Mouse (Mus musculus): ENCODE measurements around the gene Aplnr.

Aplnr gene

DNA sequence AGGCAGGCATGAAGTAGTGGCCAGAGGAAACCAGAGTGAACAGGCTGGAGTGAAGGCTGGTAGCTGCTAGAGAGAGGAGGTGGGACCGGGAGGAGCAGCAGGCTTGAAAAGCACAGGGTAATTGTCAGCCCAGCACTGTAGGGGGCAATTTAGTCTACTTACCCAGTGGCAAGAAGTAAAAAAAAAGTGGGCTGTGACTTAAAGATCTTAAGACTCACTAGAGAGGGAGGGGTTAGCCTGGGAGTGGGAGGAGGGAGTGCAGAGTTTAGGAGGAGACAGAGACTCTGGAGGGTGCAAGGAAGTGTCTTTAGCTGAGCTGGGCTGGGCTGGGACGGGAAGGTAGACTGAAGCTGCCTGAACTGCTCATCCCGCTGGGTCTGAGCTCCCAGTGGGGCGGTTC lies at the start of gene Aplnr:
Aplnr (plus strand) TSS at position 137 of the 400 bp plus-strand sequence.
- Histone ChIP-seq H3K4me3 (replicated peaks; ENCODE audit: low read length) (0 out of 2 replicates have a peak within 1 kb of the TSS, but pooled peaks have one; percentile 20), H3K27me3 (ENCODE audit: insufficient read depth, low read length) (peaks cover 5% of the 10 kb centered on the region), H3K36me3 (ENCODE audit: insufficient read depth, low read length) (no peaks in the 10 kb centered on the region), H3K9me3 (ENCODE audit: low read length) (no peaks in the 10 kb centered on the region), H3K4me1 (replicated peaks; ENCODE audit: low read depth, low read length) (peaks cover 19% of the 10 kb centered on the region)
- no peak for TF ChIP-seq NANOG (IDR thresholded peaks at IDR 0.05; ENCODE audit: borderline replicate concordance, low read length)
- no peak for TF ChIP-seq CTCF (conservative IDR thresholded peaks at IDR 0.05; ENCODE audit: low read length)
- TF ChIP-seq POU5F1 (IDR thresholded peaks at IDR 0.05; ENCODE audit: borderline replicate concordance, low read length) = no peak

DNA sequence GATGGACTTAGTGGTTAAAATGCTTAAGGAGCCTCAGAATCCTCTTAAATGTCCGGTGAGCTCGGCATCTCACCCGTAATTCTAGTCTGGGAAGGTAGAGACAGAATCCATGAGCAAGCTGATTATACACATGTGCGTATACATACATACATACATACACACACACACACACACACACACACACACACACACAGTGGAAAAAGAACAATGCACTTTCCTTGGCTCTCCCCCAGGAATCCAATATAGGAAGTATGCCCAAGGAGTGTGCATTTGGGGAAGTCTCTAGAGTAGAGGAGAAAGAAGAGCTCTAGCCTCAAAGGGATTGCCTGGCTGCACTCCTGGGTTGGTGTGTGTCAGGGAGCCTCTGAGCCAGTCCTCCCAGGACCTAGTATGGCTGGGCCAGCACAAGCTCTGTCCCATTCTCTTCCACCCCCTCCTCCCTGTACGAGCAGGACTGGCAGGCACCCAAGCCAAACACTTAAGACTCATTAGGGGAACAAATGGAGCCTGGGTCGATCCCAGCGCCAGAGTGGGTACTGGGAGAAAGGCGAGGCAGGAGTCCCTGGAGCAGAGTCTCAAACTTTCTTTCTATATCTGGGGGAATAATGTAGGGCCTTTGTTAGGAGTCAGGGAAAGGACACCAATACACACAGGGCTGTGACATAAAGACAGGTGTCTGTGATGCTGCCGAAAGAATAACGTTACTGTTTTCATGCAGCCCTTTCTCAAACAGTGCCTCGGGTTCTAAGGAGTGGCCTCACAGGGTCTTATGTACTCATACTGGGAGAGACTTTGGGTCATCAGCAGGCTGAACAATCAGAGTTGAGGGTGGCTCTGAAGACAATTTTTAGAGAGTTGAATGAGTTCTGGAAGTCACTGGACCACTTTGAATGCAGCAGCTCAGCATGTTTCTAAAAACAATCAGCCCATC lies 47.0 kb upstream of the Aplnr start:
- Histone ChIP-seq H3K4me1 (replicated peaks; ENCODE audit: low read depth, low read length) (peaks cover 13% of the 10 kb centered on the region; the same call in 1 of the 2 replicates), H3K36me3 (ENCODE audit: insufficient read depth, low read length) (no peaks in the 10 kb centered on the region), H3K9me3 (ENCODE audit: low read length) (peaks cover 14% of the 10 kb centered on the region), H3K4me3 (replicated peaks; ENCODE audit: low read length) (no peak overlapping the region), H3K27me3 (ENCODE audit: insufficient read depth, low read length) (no peaks in the 10 kb centered on the region)
- TF ChIP-seq POU5F1 (IDR thresholded peaks at IDR 0.05; ENCODE audit: borderline replicate concordance, low read length) (no peak), NANOG (IDR thresholded peaks at IDR 0.05; ENCODE audit: borderline replicate concordance, low read length) (no peak), CTCF (conservative IDR thresholded peaks at IDR 0.05; ENCODE audit: low read length) (no peak)

DNA sequence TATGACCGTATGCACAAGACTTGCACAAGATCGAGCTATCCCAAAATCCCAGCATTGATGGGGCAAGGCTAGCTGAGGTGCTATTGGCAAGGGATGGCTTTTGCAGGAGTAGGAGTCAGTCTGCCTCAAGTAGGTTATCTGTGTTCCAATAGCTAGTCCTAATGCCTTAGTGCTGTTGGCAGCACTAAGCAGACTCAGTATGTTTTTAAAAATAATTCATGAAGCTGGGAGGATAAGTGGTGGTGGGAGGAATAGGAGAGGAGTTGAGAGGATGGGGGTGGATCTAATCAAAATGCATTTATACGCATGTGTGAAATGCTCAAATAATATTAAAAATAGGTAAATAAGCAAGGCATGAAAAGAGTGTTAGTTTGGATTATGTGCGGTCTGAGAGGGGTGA lies 44.7 kb upstream of the Aplnr start:
- H3K9me3 ChIP-seq (ENCODE audit: low read length) = peaks cover 2% of the 10 kb centered on the region; the same call in 1 of the 2 replicates
- H3K4me1 ChIP-seq (replicated peaks; ENCODE audit: low read depth, low read length) = peaks cover 13% of the 10 kb centered on the region; the same call in 1 of the 2 replicates
- no peaks in the 10 kb centered on the region for H3K27me3 ChIP-seq (ENCODE audit: insufficient read depth, low read length)
- no peak overlapping the region for H3K4me3 ChIP-seq (replicated peaks; ENCODE audit: low read length)
- no peaks in the 10 kb centered on the region for H3K36me3 ChIP-seq (ENCODE audit: insufficient read depth, low read length)
- TF ChIP-seq CTCF (conservative IDR thresholded peaks at IDR 0.05; ENCODE audit: low read length) (no peak), NANOG (IDR thresholded peaks at IDR 0.05; ENCODE audit: borderline replicate concordance, low read length) (no peak), POU5F1 (IDR thresholded peaks at IDR 0.05; ENCODE audit: borderline replicate concordance, low read length) (no peak)

DNA sequence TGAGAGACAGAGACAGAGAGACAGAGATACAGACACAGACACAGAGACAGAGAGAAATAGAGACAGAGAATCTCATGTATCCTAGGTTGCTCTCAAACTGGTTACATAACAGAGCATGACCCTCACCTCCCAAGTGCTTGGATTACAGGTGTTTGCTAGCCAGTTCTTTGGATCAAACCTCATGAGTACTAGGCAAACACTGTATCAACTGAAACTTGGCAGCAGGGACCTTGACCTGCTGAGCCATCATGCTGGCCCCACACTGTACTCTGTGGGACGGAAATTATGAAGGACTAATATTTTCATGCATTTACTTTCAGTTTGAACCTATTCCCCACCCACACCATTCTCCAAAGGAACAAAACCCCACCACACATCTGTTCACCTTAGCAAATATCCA lies 42.6 kb upstream of the Aplnr start:
- H3K36me3 ChIP-seq (ENCODE audit: insufficient read depth, low read length) = no peaks in the 10 kb centered on the region
- TF ChIP-seq POU5F1 (IDR thresholded peaks at IDR 0.05; ENCODE audit: borderline replicate concordance, low read length) (no peak), CTCF (conservative IDR thresholded peaks at IDR 0.05; ENCODE audit: low read length) (no peak), NANOG (IDR thresholded peaks at IDR 0.05; ENCODE audit: borderline replicate concordance, low read length) (no peak)

DNA sequence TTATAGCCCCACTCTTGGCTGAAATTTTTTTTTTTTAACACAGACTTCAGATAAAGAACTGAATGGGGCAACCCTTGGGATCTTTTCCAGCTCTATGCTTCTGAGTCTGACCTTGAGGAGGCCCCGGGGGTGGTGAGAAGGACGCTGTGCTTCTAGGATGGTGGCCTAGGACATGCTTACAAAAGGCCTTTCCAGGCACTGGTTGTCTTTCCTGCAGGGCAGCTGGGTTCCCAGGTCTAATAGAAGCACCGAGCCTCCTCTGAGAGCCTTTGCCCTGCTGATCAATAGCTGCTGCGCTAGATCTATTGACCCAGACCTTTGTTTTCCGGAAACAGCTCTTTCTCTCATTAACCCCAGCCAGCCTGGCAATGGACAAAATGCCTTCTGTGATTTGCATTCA lies 40.1 kb upstream of the Aplnr start:
- H3K4me1 ChIP-seq (replicated peaks; ENCODE audit: low read depth, low read length) = no peaks in the 10 kb centered on the region
- H3K36me3 ChIP-seq (ENCODE audit: insufficient read depth, low read length) = no peaks in the 10 kb centered on the region
- H3K9me3 ChIP-seq (ENCODE audit: low read length) = peaks cover 3% of the 10 kb centered on the region; the same call in 1 of the 2 replicates
- TF ChIP-seq CTCF (conservative IDR thresholded peaks at IDR 0.05; ENCODE audit: low read length) = no peak
- TF ChIP-seq POU5F1 (IDR thresholded peaks at IDR 0.05; ENCODE audit: borderline replicate concordance, low read length) = no peak
- TF ChIP-seq NANOG (IDR thresholded peaks at IDR 0.05; ENCODE audit: borderline replicate concordance, low read length) = no peak
- no peak overlapping the region for H3K4me3 ChIP-seq (replicated peaks; ENCODE audit: low read length)
- no peaks in the 10 kb centered on the region for H3K27me3 ChIP-seq (ENCODE audit: insufficient read depth, low read length)

More for the DNA sequence above, 42.6 kb upstream of the Aplnr start:
- H3K9me3 ChIP-seq (ENCODE audit: low read length) = peaks cover 3% of the 10 kb centered on the region; the same call in 1 of the 2 replicates
- H3K27me3 ChIP-seq (ENCODE audit: insufficient read depth, low read length) = no peaks in the 10 kb centered on the region
- H3K4me1 ChIP-seq (replicated peaks; ENCODE audit: low read depth, low read length) = peaks cover 13% of the 10 kb centered on the region; the same call in 1 of the 2 replicates
- H3K4me3 ChIP-seq (replicated peaks; ENCODE audit: low read length) = no peak overlapping the region

DNA sequence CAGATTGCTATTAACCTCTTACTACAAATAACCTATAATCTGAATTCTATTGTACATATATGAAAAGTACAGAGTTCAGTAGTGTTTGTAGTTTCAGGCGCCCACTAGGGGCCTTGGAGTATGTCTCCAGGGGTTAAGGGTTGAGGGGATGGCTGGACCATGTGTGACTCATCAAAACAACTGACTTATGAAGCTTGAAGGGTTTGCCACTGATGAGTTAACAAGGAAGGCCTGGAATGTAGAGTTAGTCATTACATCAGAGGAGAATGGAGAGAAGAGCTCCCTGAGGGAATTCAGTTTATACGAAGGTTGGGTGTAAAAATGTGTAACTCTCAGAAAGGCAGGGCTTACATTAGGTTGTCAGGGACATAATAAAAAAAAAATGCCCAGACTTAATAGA lies 38.0 kb upstream of the Aplnr start:
- Histone ChIP-seq H3K36me3 (ENCODE audit: insufficient read depth, low read length) (no peaks in the 10 kb centered on the region), H3K9me3 (ENCODE audit: low read length) (peaks cover 3% of the 10 kb centered on the region; the same call in 1 of the 2 replicates), H3K4me1 (replicated peaks; ENCODE audit: low read depth, low read length) (no peaks in the 10 kb centered on the region), H3K27me3 (ENCODE audit: insufficient read depth, low read length) (no peaks in the 10 kb centered on the region), H3K4me3 (replicated peaks; ENCODE audit: low read length) (no peak overlapping the region)
- TF ChIP-seq NANOG (IDR thresholded peaks at IDR 0.05; ENCODE audit: borderline replicate concordance, low read length) = no peak
- TF ChIP-seq CTCF (conservative IDR thresholded peaks at IDR 0.05; ENCODE audit: low read length) = no peak
- TF ChIP-seq POU5F1 (IDR thresholded peaks at IDR 0.05; ENCODE audit: borderline replicate concordance, low read length) = no peak

DNA sequence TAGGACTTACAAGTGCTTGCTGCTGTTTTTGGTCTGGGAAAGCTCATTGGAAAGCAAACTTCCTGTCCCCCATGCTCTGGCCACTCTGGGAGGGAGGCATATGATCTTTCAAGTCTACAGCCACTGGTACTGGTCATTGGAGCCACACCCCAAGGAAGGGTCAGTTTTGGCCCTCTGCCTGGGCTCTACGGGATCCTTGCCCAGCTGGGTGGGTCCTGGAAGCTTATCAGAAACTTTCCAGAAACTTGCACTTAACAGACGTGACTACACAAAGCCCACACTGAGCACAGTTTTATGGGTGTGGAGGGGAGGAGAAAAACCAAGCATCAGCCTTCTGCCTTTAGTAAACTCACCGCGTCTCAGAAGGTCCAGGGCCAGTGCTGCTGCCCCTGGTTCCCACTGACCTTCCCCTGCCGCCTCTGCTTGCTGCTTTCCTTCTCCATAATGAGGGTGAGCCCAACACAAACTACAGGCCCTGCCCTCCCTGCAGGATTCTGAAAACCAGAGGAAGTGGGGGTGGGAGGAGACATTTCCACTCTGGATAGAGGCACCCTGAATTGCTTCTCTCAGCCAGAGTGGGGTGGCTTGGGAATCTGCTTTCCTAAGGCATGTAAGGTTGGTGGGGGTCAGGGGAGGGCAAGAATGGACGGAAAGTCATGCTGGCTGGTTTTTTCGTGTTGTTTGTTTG lies 37.1 kb upstream of the Aplnr start:
- peaks cover 3% of the 10 kb centered on the region; the same call in 1 of the 2 replicates for H3K9me3 ChIP-seq (ENCODE audit: low read length)
- no peaks in the 10 kb centered on the region for H3K4me1 ChIP-seq (replicated peaks; ENCODE audit: low read depth, low read length)
- H3K4me3 ChIP-seq (replicated peaks; ENCODE audit: low read length) = no peak overlapping the region
- H3K36me3 ChIP-seq (ENCODE audit: insufficient read depth, low read length) = no peaks in the 10 kb centered on the region
- no peaks in the 10 kb centered on the region for H3K27me3 ChIP-seq (ENCODE audit: insufficient read depth, low read length)
- no peak for TF ChIP-seq CTCF (conservative IDR thresholded peaks at IDR 0.05; ENCODE audit: low read length)
- no peak for TF ChIP-seq NANOG (IDR thresholded peaks at IDR 0.05; ENCODE audit: borderline replicate concordance, low read length)
- TF ChIP-seq POU5F1 (IDR thresholded peaks at IDR 0.05; ENCODE audit: borderline replicate concordance, low read length) = no peak

DNA sequence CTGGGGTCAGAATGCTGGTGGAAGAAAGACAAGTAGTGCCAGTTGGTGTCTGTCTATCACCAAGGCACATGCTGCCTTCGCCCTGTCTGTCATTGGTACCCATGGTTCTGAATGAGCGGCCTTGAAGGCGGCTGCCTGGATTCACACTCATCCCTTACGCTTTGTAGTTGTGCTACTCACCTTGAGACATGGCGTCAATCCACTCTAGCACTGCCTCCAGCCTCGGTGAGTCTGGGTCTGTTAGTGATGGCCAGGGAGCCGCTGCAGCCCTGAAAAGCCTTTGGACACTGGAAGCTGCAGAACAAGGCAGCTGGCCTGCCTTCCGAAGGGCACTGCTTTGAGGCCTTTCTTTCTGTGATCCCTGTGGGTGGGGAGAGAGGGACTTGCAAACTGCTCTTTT lies 32.8 kb upstream of the Aplnr start:
- H3K36me3 ChIP-seq (ENCODE audit: insufficient read depth, low read length) = no peaks in the 10 kb centered on the region

More for the DNA sequence above, 32.8 kb upstream of the Aplnr start:
- H3K9me3 ChIP-seq (ENCODE audit: low read length) = no peaks in the 10 kb centered on the region; the same call in 1 of the 2 replicates
- no peak overlapping the region for H3K4me3 ChIP-seq (replicated peaks; ENCODE audit: low read length)
- TF ChIP-seq NANOG (IDR thresholded peaks at IDR 0.05; ENCODE audit: borderline replicate concordance, low read length) (no peak), CTCF (conservative IDR thresholded peaks at IDR 0.05; ENCODE audit: low read length) (no peak), POU5F1 (IDR thresholded peaks at IDR 0.05; ENCODE audit: borderline replicate concordance, low read length) (no peak)
- H3K4me1 ChIP-seq (replicated peaks; ENCODE audit: low read depth, low read length) = no peaks in the 10 kb centered on the region
- H3K27me3 ChIP-seq (ENCODE audit: insufficient read depth, low read length) = no peaks in the 10 kb centered on the region
